Mouse (Mus musculus): Measurements from ENCODE around the gene Olfr1370. TPM values are rescaled to one million over a fixed set of nuclear protein-coding genes. Genes with fewer than 3 reads are reported as not detected.

Gene Olfr1370
- polyA plus RNA-seq, 1 experiment from 2014 or later: not detected

GRCm38 (mm10) chr13:21035981-21036380 is 38.8 kb downstream of the Olfr1370 start:
- no peaks in the 10 kb centered on the region for H3K4me1 ChIP-seq (replicated peaks; ENCODE audit: control insufficient read depth, insufficient read depth, low read length)
- no peak overlapping the region for H3K4me2 ChIP-seq
- H3K27me3 ChIP-seq (replicated peaks; ENCODE audit: control insufficient read depth, insufficient read depth, low read length): no peaks in the 10 kb centered on the region
- no peak overlapping the region for H3K9ac ChIP-seq (ENCODE audit: low read depth, low read length)
- no peak overlapping the region for H3K4me3 ChIP-seq (ENCODE audit: low read depth, low read length)
- H3K27ac ChIP-seq (ENCODE audit: low read depth, low read length): no peak overlapping the region
- ATAC-seq (replicated peaks; ENCODE audit: low FRiP score) (no peak), DNase-seq (ENCODE audit: low spot score) (no peak)
- H3K36me3 ChIP-seq (ENCODE audit: control insufficient read depth, insufficient read depth, low read length): no peaks in the 10 kb centered on the region
- no peaks in the 10 kb centered on the region for H3K9me3 ChIP-seq (ENCODE audit: control insufficient read depth, low read length)

- Histone ChIP-seq H3K4me3 (ENCODE audit: low read depth, low read length) (no peak overlapping the region), H3K36me3 (ENCODE audit: control insufficient read depth, insufficient read depth, low read length) (no peaks in the 10 kb centered on the region), H3K27me3 (replicated peaks; ENCODE audit: control insufficient read depth, insufficient read depth, low read length) (no peaks in the 10 kb centered on the region), H3K4me2 (no peak overlapping the region), H3K9ac (ENCODE audit: low read depth, low read length) (no peak overlapping the region), H3K4me1 (replicated peaks; ENCODE audit: control insufficient read depth, insufficient read depth, low read length) (no peaks in the 10 kb centered on the region), H3K9me3 (ENCODE audit: control insufficient read depth, low read length) (no peaks in the 10 kb centered on the region), H3K27ac (ENCODE audit: low read depth, low read length) (no peak overlapping the region)
- WGBS: 65% methylated on average over 3 of the region's 3 CpGs
- ATAC-seq (replicated peaks; ENCODE audit: low FRiP score) (no peak), DNase-seq (ENCODE audit: low spot score) (no peak)
These were observed 39.7 kb downstream of the Olfr1370 start for GRCm38 (mm10) chr13:21035011-21035410.

- Histone ChIP-seq H3K27ac (ENCODE audit: low read depth, low read length) (no peak overlapping the region), H3K27me3 (replicated peaks; ENCODE audit: control insufficient read depth, insufficient read depth, low read length) (no peaks in the 10 kb centered on the region), H3K9me3 (ENCODE audit: control insufficient read depth, low read length) (no peaks in the 10 kb centered on the region), H3K9ac (ENCODE audit: low read depth, low read length) (no peak overlapping the region), H3K4me1 (replicated peaks; ENCODE audit: control insufficient read depth, insufficient read depth, low read length) (no peaks in the 10 kb centered on the region), H3K4me2 (no peak overlapping the region), H3K36me3 (ENCODE audit: control insufficient read depth, insufficient read depth, low read length) (no peaks in the 10 kb centered on the region), H3K4me3 (ENCODE audit: low read depth, low read length) (no peak overlapping the region)
- 76% methylated on average over 3 of the region's 3 CpGs for WGBS
- DNase-seq (ENCODE audit: low spot score) (no peak), ATAC-seq (replicated peaks; ENCODE audit: low FRiP score) (no peak)
These were observed 41.6 kb downstream of the Olfr1370 start for GRCm38 (mm10) chr13:21033176-21033575.

- H3K4me2 ChIP-seq: no peak overlapping the region
- DNase-seq (ENCODE audit: low spot score): no peak
- H3K4me1 ChIP-seq (replicated peaks; ENCODE audit: control insufficient read depth, insufficient read depth, low read length): no peaks in the 10 kb centered on the region
- ATAC-seq (replicated peaks; ENCODE audit: low FRiP score): no peak
- H3K4me3 ChIP-seq (ENCODE audit: low read depth, low read length): no peak overlapping the region
- no peaks in the 10 kb centered on the region for H3K9me3 ChIP-seq (ENCODE audit: control insufficient read depth, low read length)
- 76% methylated on average over 5 of the region's 5 CpGs for WGBS
- H3K27ac ChIP-seq (ENCODE audit: low read depth, low read length): no peak overlapping the region
- H3K27me3 ChIP-seq (replicated peaks; ENCODE audit: control insufficient read depth, insufficient read depth, low read length): no peaks in the 10 kb centered on the region
- H3K36me3 ChIP-seq (ENCODE audit: control insufficient read depth, insufficient read depth, low read length): no peaks in the 10 kb centered on the region
- no peak overlapping the region for H3K9ac ChIP-seq (ENCODE audit: low read depth, low read length)
These were observed 49.9 kb downstream of the Olfr1370 start for GRCm38 (mm10) chr13:21024831-21025230.

Other genes with a start within 250 kb of the Olfr1370 start
- 0.14 and 0.22 TPM in 2 replicates for gene Olfr1369-ps1, start 36.5 kb upstream of the Olfr1370 start, polyA plus RNA-seq (2014; fragmentation: Nextera tagmentation; extraction: Ambion mirVana)
- not detected in 2 replicates for gene Olfr263, start 54.7 kb upstream of the Olfr1370 start, polyA plus RNA-seq (2014; fragmentation: Nextera tagmentation; extraction: Ambion mirVana)
- gene Olfr1368, start 70.9 kb upstream of the Olfr1370 start, polyA plus RNA-seq (2014; fragmentation: Nextera tagmentation; extraction: Ambion mirVana): not detected in 2 replicates
- gene Trim27, start 104.5 kb upstream of the Olfr1370 start, polyA plus RNA-seq (2014; fragmentation: Nextera tagmentation; extraction: Ambion mirVana): 165 and 175 TPM in 2 replicates
- gene Gpx5, start 217.8 kb upstream of the Olfr1370 start, polyA plus RNA-seq (2014; fragmentation: Nextera tagmentation; extraction: Ambion mirVana): not detected in 2 replicates
- not detected in 2 replicates for gene Gpx6, start 237.2 kb upstream of the Olfr1370 start, polyA plus RNA-seq (2014; fragmentation: Nextera tagmentation; extraction: Ambion mirVana)

All from liver, embryonic 11.5 days (tissue).